Mouse (Mus musculus) lung, embryonic 15.5 days (tissue): Measurements from ENCODE around the gene Rab8a. TPM values are rescaled to one million over a fixed set of nuclear protein-coding genes. Genes with fewer than 3 reads are reported as not detected.

Experiments used
- ATAC-seq: fragments of 200-750 bp; cut with Nextera tagmentation; 2 replicates; pipeline ENCODE4 v1.8.0; 2017; ENCODE audit warnings: moderate number of reproducible peaks, borderline replicate concordance; ENCODE audit not compliant: low FRiP score, low TSS enrichment; ENCODE audit errors: extremely low read depth
- H3K27ac ChIP-seq: fragments of 300-500 bp; sonication (generic); 2 replicates; pipeline ENCODE4 v1.5.1; 2015; ENCODE audit warnings: moderate library complexity, mild to moderate bottlenecking, inconsistent platforms
- H3K27me3 ChIP-seq: fragments of 300-500 bp; sonication (generic); 2 replicates; pipeline ENCODE4 v1.6.1; 2015; ENCODE audit warnings: inconsistent platforms
- H3K36me3 ChIP-seq: fragments of 300-500 bp; sonication (generic); 2 replicates; pipeline ENCODE4 v1.6.1; 2015; ENCODE audit warnings: inconsistent platforms
- H3K4me1 ChIP-seq: fragments of 300-500 bp; sonication (generic); 2 replicates; pipeline ENCODE4 v1.6.1; 2015; ENCODE audit warnings: inconsistent platforms
- H3K4me2 ChIP-seq: fragments of 300-500 bp; sonication (generic); 2 replicates; pipeline ENCODE4 v1.6.1; 2015; ENCODE audit warnings: inconsistent platforms, mild to moderate bottlenecking, moderate library complexity
- H3K4me3 ChIP-seq: fragments of 300-500 bp; sonication (generic); 2 replicates; pipeline ENCODE4 v1.5.1; 2015; ENCODE audit warnings: mild to moderate bottlenecking, inconsistent platforms
- H3K9ac ChIP-seq: fragments of 300-500 bp; sonication (generic); 2 replicates; pipeline ENCODE4 v1.6.1; 2015; ENCODE audit warnings: inconsistent platforms
- H3K9me3 ChIP-seq: fragments of 300-500 bp; sonication (generic); 2 replicates; pipeline ENCODE4 v1.6.1; 2016; ENCODE audit warnings: inconsistent platforms
- WGBS: fragments of 180-500 bp; shearing (Covaris S2); methylation state at CpG from one replicate; pipeline ENCODE4 v1.1.7; 2015; 5-methylcytosine and 5-hydroxymethylcytosine counted together
- polyA plus RNA-seq: library from polyadenylated mRNA; unstranded; fragments of >200 nt; fragmentation: Nextera tagmentation; extraction: Ambion mirVana; gene quantifications from 2 replicates; pipeline ENCODE4 v1.2.1, GENCODE M21; 2015

The Rab8a gene
- polyA plus RNA-seq, 1 experiment from 2014 or later = 118 TPM

- Histone ChIP-seq H3K36me3 (no peaks in the 10 kb centered on the region), H3K4me2 (no peak overlapping the region), H3K4me3 (no peak overlapping the region), H3K4me1 (peaks cover 16% of the 10 kb centered on the region), H3K9me3 (no peaks in the 10 kb centered on the region), H3K27ac (no peak overlapping the region), H3K9ac (no peak overlapping the region), H3K27me3 (no peaks in the 10 kb centered on the region)
- ATAC-seq = no peak
- WGBS = 72% methylated on average over 2 of the region's 2 CpGs
Observed at GRCm38 (mm10) chr8:72187793-72188331, 26.9 kb downstream of the Rab8a start.

GRCm38 (mm10) chr8:72189417-72190214 is 28.6 kb downstream of the Rab8a start, which contains the start of gene Hsh2d:
Hsh2d (plus strand) TSS chr8:72189638.
- Histone ChIP-seq H3K4me3 (peak within 1 kb of the TSS; percentile 15; the same call in 1 of the 2 replicates), H3K36me3 (no peaks in the 10 kb centered on the region), H3K4me1 (peaks cover 16% of the 10 kb centered on the region), H3K9ac (0 out of 2 replicates have a peak within 1 kb of the TSS, but pooled peaks have one; percentile 1), H3K27ac (peak within 1 kb of the TSS; percentile 82), H3K9me3 (no peaks in the 10 kb centered on the region), H3K4me2 (peak within 1 kb of the TSS; percentile 34), H3K27me3 (no peaks in the 10 kb centered on the region)
- 48% methylated on average over 12 of the region's 12 CpGs for WGBS
- ATAC-seq = peak; percentile 71

- H3K4me1 ChIP-seq = peaks cover 16% of the 10 kb centered on the region
- 0 out of 2 replicates have a peak, but pooled peaks have one; percentile 3 for ATAC-seq
- H3K9ac ChIP-seq = no peak overlapping the region
- H3K4me2 ChIP-seq = no peak overlapping the region
- no peaks in the 10 kb centered on the region for H3K36me3 ChIP-seq
- H3K4me3 ChIP-seq = no peak overlapping the region
- no peaks in the 10 kb centered on the region for H3K27me3 ChIP-seq
- WGBS = 54% methylated on average over 2 of the region's 2 CpGs
- H3K27ac ChIP-seq = peak overlapping the region; percentile 82
- no peaks in the 10 kb centered on the region for H3K9me3 ChIP-seq
Observed at GRCm38 (mm10) chr8:72190215-72190539, 29.2 kb downstream of the Rab8a start.

GRCm38 (mm10) chr8:72192065-72192464 is 31.1 kb downstream of the Rab8a start:
- ATAC-seq = no peak

GRCm38 (mm10) chr8:72197997-72198396 is 37.0 kb downstream of the Rab8a start:
- no peaks in the 10 kb centered on the region for H3K27me3 ChIP-seq

More at GRCm38 (mm10) chr8:72192065-72192464, 31.1 kb downstream of the Rab8a start:
- H3K4me2 ChIP-seq = no peak overlapping the region
- H3K9ac ChIP-seq = no peak overlapping the region
- no peaks in the 10 kb centered on the region for H3K9me3 ChIP-seq
- H3K4me1 ChIP-seq = peaks cover 16% of the 10 kb centered on the region
- H3K36me3 ChIP-seq = no peaks in the 10 kb centered on the region
- no peaks in the 10 kb centered on the region for H3K27me3 ChIP-seq
- no peak overlapping the region for H3K4me3 ChIP-seq
- H3K27ac ChIP-seq = no peak overlapping the region

GRCm38 (mm10) chr8:72208582-72208981 is 47.6 kb downstream of the Rab8a start:
- Histone ChIP-seq H3K4me3 (no peak overlapping the region), H3K4me2 (no peak overlapping the region), H3K27me3 (no peaks in the 10 kb centered on the region), H3K9me3 (no peaks in the 10 kb centered on the region; the same call in 1 of the 2 replicates), H3K9ac (no peak overlapping the region), H3K36me3 (no peaks in the 10 kb centered on the region), H3K27ac (no peak overlapping the region), H3K4me1 (no peaks in the 10 kb centered on the region)
- ATAC-seq = no peak
- WGBS = 65% methylated on average over 1 of the region's 1 CpGs

More at GRCm38 (mm10) chr8:72197997-72198396, 37.0 kb downstream of the Rab8a start:
- H3K36me3 ChIP-seq = no peaks in the 10 kb centered on the region
- H3K4me1 ChIP-seq = no peaks in the 10 kb centered on the region
- no peak for ATAC-seq
- WGBS = 54% methylated on average over 8 of the region's 8 CpGs
- no peak overlapping the region for H3K4me2 ChIP-seq
- no peak overlapping the region for H3K9ac ChIP-seq
- no peak overlapping the region for H3K27ac ChIP-seq
- H3K9me3 ChIP-seq = 0 out of 2 replicates have a peak, but pooled peaks cover 3% of the 10 kb centered on the region
- H3K4me3 ChIP-seq = no peak overlapping the region

GRCm38 (mm10) chr8:72210222-72210621 is 49.2 kb downstream of the Rab8a start:
- no peak for ATAC-seq
- no peak overlapping the region for H3K4me2 ChIP-seq
- H3K27ac ChIP-seq = no peak overlapping the region
- H3K36me3 ChIP-seq = no peaks in the 10 kb centered on the region
- H3K4me3 ChIP-seq = no peak overlapping the region
- no peaks in the 10 kb centered on the region for H3K4me1 ChIP-seq
- no peaks in the 10 kb centered on the region for H3K27me3 ChIP-seq
- 73% methylated on average over 4 of the region's 4 CpGs for WGBS
- H3K9ac ChIP-seq = no peak overlapping the region
- no peaks in the 10 kb centered on the region for H3K9me3 ChIP-seq

- Histone ChIP-seq H3K36me3 (no peaks in the 10 kb centered on the region), H3K4me1 (no peaks in the 10 kb centered on the region), H3K4me3 (no peak overlapping the region), H3K9ac (no peak overlapping the region), H3K27ac (no peak overlapping the region), H3K4me2 (no peak overlapping the region), H3K9me3 (no peaks in the 10 kb centered on the region), H3K27me3 (no peaks in the 10 kb centered on the region)
- WGBS = 56% methylated on average over 2 of the region's 2 CpGs
- no peak for ATAC-seq
Observed at GRCm38 (mm10) chr8:72210710-72211109, 49.7 kb downstream of the Rab8a start.

- Histone ChIP-seq H3K4me1 (no peaks in the 10 kb centered on the region), H3K9me3 (no peaks in the 10 kb centered on the region), H3K27ac (no peak overlapping the region), H3K27me3 (no peaks in the 10 kb centered on the region), H3K9ac (no peak overlapping the region), H3K36me3 (no peaks in the 10 kb centered on the region), H3K4me2 (no peak overlapping the region), H3K4me3 (no peak overlapping the region)
- WGBS = 71% methylated on average over 1 of the region's 1 CpGs
- ATAC-seq = no peak
Observed at GRCm38 (mm10) chr8:72211846-72212245, 50.8 kb downstream of the Rab8a start.

- Histone ChIP-seq H3K9ac (no peak within 1 kb of the TSS), H3K36me3 (no peaks in the 10 kb centered on the region), H3K27ac (no peak within 1 kb of the TSS), H3K9me3 (no peaks in the 10 kb centered on the region), H3K4me1 (no peaks in the 10 kb centered on the region), H3K4me2 (no peak within 1 kb of the TSS), H3K4me3 (no peak within 1 kb of the TSS), H3K27me3 (peaks cover 4% of the 10 kb centered on the region; the same call in 1 of the 2 replicates)
- 51% methylated on average over 4 of the region's 4 CpGs for WGBS
- ATAC-seq = no peak
Observed at GRCm38 (mm10) chr8:72212751-72213150, 51.8 kb downstream of the Rab8a start, which contains the start of gene Cib3. Cib3 (minus strand) TSS chr8:72212837.

- ATAC-seq = no peak
- 75% methylated on average over 4 of the region's 4 CpGs for WGBS
- no peaks in the 10 kb centered on the region for H3K36me3 ChIP-seq
Observed at GRCm38 (mm10) chr8:72213536-72213935, 52.5 kb downstream of the Rab8a start, which contains the start of gene Gm11034. Gm11034 (minus strand) TSS chr8:72213636.

GRCm38 (mm10) chr8:72215060-72215459 is 54.1 kb downstream of the Rab8a start:
- WGBS = 21% methylated on average over 2 of the region's 2 CpGs
- no peak overlapping the region for H3K4me3 ChIP-seq
- no peaks in the 10 kb centered on the region for H3K36me3 ChIP-seq
- H3K9me3 ChIP-seq = no peaks in the 10 kb centered on the region
- no peaks in the 10 kb centered on the region for H3K4me1 ChIP-seq
- ATAC-seq = no peak
- H3K27ac ChIP-seq = no peak overlapping the region
- no peak overlapping the region for H3K4me2 ChIP-seq
- H3K27me3 ChIP-seq = peaks cover 4% of the 10 kb centered on the region; the same call in 1 of the 2 replicates
- H3K9ac ChIP-seq = no peak overlapping the region

More at GRCm38 (mm10) chr8:72213536-72213935, 52.5 kb downstream of the Rab8a start, which contains the start of gene Gm11034:
- Histone ChIP-seq H3K4me2 (no peak within 1 kb of the TSS), H3K27ac (no peak within 1 kb of the TSS), H3K4me1 (no peaks in the 10 kb centered on the region), H3K4me3 (no peak within 1 kb of the TSS), H3K27me3 (peaks cover 4% of the 10 kb centered on the region; the same call in 1 of the 2 replicates), H3K9me3 (no peaks in the 10 kb centered on the region), H3K9ac (no peak within 1 kb of the TSS)
